Mouse (Mus musculus): ENCODE measurements around the gene Mast3. TPM values are rescaled to one million over a fixed set of nuclear protein-coding genes. Genes with fewer than 3 reads are reported as not detected.

Gene Mast3
- polyA plus RNA-seq, 1 experiment from 2014 or later = 30.8 TPM

DNA sequence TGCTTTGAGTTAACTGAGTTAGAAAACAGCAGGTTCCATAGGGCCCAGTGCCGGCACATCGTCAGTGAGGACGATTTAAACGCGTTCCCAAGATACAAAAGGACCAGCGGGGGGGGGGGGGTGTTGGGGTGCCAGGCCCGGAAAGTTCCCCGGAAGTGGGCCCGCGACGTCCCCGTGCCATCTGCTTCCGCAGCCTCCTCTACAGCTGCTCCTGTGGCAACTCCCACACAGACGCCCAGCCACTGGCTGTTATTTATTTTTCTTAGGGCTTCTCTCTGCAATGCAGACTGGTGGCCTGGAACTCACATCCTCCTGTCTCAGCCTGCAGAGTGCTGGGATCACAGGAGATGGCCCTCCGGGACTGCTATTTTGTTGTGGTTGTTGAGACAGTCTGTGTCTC lies 3.7 kb downstream of the Mast3 start:
- Histone ChIP-seq H3K27me3 (replicated peaks; ENCODE audit: control insufficient read depth, insufficient read depth, low read length) (peaks cover 28% of the 10 kb centered on the region), H3K27ac (ENCODE audit: low read length) (no peak overlapping the region), H3K36me3 (ENCODE audit: control insufficient read depth, insufficient read depth) (no peaks in the 10 kb centered on the region), H3K4me2 (ENCODE audit: low read length) (no peak overlapping the region), H3K4me1 (replicated peaks; ENCODE audit: control insufficient read depth, insufficient read depth, low read length) (peaks cover 37% of the 10 kb centered on the region), H3K9ac (replicated peaks; ENCODE audit: low read depth, low read length) (no peak overlapping the region), H3K9me3 (ENCODE audit: control insufficient read depth, low read length) (no peaks in the 10 kb centered on the region), H3K4me3 (replicated peaks; ENCODE audit: low read length) (no peak overlapping the region)
- WGBS = 33% methylated on average over 15 of the region's 15 CpGs
- no peak for ATAC-seq

- WGBS = 58% methylated on average over 10 of the region's 10 CpGs
- no peak for ATAC-seq
- Histone ChIP-seq H3K9me3 (ENCODE audit: control insufficient read depth, low read length) (no peaks in the 10 kb centered on the region), H3K36me3 (ENCODE audit: control insufficient read depth, insufficient read depth) (no peaks in the 10 kb centered on the region), H3K4me2 (ENCODE audit: low read length) (no peak overlapping the region), H3K27me3 (replicated peaks; ENCODE audit: control insufficient read depth, insufficient read depth, low read length) (peaks cover 28% of the 10 kb centered on the region), H3K9ac (replicated peaks; ENCODE audit: low read depth, low read length) (no peak overlapping the region), H3K4me3 (replicated peaks; ENCODE audit: low read length) (no peak overlapping the region), H3K27ac (ENCODE audit: low read length) (no peak overlapping the region), H3K4me1 (replicated peaks; ENCODE audit: control insufficient read depth, insufficient read depth, low read length) (peaks cover 37% of the 10 kb centered on the region)
These were observed 4.2 kb downstream of the Mast3 start for GRCm38 (mm10) chr8:70800648-70801047.

DNA sequence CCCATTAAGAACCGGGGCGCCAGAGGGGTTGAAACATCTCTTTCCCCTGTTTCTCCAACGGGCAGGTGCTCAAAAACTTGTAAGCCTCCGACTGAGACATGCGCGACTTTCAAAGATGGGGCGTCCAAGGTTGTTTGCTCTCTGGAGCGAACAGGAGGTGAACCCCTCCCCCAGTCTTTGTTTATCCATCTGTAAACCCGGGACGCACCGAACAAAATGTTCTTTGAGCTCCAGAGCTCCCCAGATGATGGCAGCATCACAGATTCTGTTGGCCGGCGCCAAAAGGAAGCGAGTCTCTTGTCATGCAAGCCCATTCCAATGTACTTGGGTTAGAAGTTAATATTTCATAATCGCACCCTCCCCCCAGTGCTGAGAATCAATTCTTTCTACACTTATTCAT lies 6.6 kb downstream of the Mast3 start:
- Histone ChIP-seq H3K27me3 (replicated peaks; ENCODE audit: control insufficient read depth, insufficient read depth, low read length) (peaks cover 18% of the 10 kb centered on the region), H3K9me3 (ENCODE audit: control insufficient read depth, low read length) (no peaks in the 10 kb centered on the region), H3K4me3 (replicated peaks; ENCODE audit: low read length) (peak overlapping the region; percentile 58), H3K4me1 (replicated peaks; ENCODE audit: control insufficient read depth, insufficient read depth, low read length) (peaks cover 24% of the 10 kb centered on the region), H3K36me3 (ENCODE audit: control insufficient read depth, insufficient read depth) (no peaks in the 10 kb centered on the region), H3K27ac (ENCODE audit: low read length) (no peak overlapping the region), H3K9ac (replicated peaks; ENCODE audit: low read depth, low read length) (peak overlapping the region; percentile 75; the same call in 1 of the 2 replicates), H3K4me2 (ENCODE audit: low read length) (peak overlapping the region; percentile 95)
- no peak for ATAC-seq
- WGBS = 12% methylated on average over 15 of the region's 15 CpGs

DNA sequence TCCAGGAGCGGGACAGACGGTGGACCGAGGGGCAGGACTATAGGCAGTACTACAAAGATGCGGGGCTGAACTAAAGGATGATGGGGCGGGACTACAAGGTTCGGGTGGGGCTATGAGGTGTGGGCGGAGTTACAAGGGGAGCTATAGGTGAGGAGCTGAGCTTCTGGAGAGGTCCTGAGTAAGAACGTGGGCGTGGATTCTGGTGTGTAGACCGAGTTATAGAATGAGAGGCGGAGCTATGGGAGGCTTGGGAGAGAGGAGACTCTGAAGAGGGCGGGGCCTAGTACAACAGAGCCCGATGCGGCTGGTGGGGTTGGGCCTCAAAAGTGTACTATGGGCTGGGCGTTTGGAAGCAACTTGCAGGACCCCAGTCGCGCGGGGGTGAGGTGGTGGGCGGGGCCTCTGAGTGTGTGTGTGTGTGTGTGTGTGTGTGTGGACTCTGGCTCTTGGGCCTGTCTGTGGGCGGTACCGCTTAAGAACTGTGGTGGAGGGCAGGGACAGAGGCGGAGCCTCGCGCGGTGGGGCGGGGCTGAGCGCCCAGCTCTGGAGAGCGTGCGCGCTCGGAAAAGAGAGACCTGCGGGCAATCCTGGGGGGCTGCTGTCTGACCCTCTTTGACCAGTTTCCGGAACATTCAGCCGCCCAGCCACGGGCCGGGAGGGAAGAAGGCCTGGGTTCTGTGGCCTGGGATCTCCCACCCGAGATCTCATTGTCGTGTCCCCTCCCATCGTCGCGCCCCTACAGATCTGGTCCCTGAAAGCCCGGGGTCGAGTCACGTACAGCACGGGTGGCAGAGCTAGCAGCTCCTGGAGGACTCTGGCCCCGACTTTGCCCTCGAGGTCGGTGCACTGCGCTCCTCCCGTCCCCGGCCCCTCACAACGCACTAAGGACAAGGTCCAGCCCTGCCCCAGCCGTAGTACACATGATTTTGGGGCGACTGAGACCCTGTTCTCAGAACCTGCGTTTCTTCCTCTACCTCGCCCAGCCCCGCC lies 7.5 kb downstream of the Mast3 start:
- no peaks in the 10 kb centered on the region for H3K36me3 ChIP-seq (ENCODE audit: control insufficient read depth, insufficient read depth)
- peak overlapping the region; percentile 95 for H3K4me2 ChIP-seq (ENCODE audit: low read length)
- H3K9me3 ChIP-seq (ENCODE audit: control insufficient read depth, low read length) = no peaks in the 10 kb centered on the region
- peaks cover 31% of the 10 kb centered on the region for H3K4me1 ChIP-seq (replicated peaks; ENCODE audit: control insufficient read depth, insufficient read depth, low read length)
- H3K4me3 ChIP-seq (replicated peaks; ENCODE audit: low read length) = peak overlapping the region; percentile 58
- H3K9ac ChIP-seq (replicated peaks; ENCODE audit: low read depth, low read length) = peak overlapping the region; percentile 75
- H3K27ac ChIP-seq (ENCODE audit: low read length) = peak overlapping the region; percentile 42
- under 1% methylated on average over 52 of the region's 57 CpGs for WGBS
- ATAC-seq = peak; percentile 83
- H3K27me3 ChIP-seq (replicated peaks; ENCODE audit: control insufficient read depth, insufficient read depth, low read length) = peaks cover 14% of the 10 kb centered on the region

DNA sequence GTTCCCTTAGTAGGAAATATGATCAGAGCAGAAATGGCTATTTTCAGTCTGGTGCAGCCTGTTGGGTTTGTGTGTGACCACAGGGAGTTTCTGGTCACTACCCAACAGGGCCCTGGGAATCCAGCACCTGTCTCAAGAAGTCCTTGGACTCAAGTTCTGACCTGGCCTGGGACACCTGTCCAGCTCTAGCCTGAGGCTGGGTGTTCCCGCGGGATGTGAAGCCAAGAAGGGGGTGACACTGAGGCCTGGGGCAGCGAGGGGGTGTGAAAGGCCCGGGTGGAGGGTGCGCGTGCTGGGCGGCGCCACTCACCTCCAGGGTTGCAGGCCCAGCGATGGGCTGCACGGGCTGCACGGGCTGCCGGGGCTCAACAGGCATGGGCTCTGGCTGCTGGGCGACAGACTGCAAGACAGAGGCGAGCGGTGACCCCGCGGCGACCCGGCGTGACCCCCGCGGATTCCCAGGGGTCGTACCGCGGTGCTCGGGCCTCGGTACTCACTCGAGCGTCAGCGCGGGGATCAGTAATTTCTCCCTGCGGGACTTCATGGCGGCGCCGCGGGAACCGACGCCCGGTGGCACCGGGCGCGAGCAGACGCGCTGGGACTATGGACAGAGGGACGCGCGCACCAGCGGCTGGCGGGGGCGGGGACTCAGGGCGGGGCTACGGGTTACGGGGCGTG lies 8.3 kb downstream of the Mast3 start:
- peaks cover 14% of the 10 kb centered on the region for H3K27me3 ChIP-seq (replicated peaks; ENCODE audit: control insufficient read depth, insufficient read depth, low read length)
- ATAC-seq = peak; percentile 0; the same call in 1 of the 2 replicates
- H3K9ac ChIP-seq (replicated peaks; ENCODE audit: low read depth, low read length) = peak overlapping the region; percentile 75
- H3K9me3 ChIP-seq (ENCODE audit: control insufficient read depth, low read length) = no peaks in the 10 kb centered on the region
- peak overlapping the region; percentile 11; the same call in 1 of the 2 replicates for H3K27ac ChIP-seq (ENCODE audit: low read length)
- H3K4me2 ChIP-seq (ENCODE audit: low read length) = peak overlapping the region; percentile 95
- peaks cover 37% of the 10 kb centered on the region for H3K4me1 ChIP-seq (replicated peaks; ENCODE audit: control insufficient read depth, insufficient read depth, low read length)
- WGBS = 3% methylated on average over 53 of the region's 54 CpGs
- peak overlapping the region; percentile 58 for H3K4me3 ChIP-seq (replicated peaks; ENCODE audit: low read length)
- no peaks in the 10 kb centered on the region for H3K36me3 ChIP-seq (ENCODE audit: control insufficient read depth, insufficient read depth)

DNA sequence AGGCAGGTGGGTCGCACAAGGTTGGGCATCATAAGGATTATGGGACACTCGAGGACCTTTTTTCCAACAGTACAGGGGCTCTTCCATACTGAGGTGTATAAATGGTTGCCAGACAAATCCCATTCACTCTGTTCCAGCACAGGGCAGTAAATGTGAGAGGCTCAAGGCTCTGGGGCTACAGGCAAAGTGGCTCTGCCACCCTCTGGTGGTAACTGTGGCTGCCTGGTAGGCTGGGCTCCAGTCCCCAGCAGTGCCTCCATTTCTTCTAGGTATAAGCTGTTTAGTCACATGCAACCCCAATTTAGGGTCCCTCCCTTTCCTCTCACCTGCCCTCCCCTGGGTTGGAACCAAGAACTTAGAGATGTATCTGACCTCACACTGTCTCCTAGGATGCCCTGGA lies 9.5 kb downstream of the Mast3 start:
- Histone ChIP-seq H3K4me1 (replicated peaks; ENCODE audit: control insufficient read depth, insufficient read depth, low read length) (peaks cover 38% of the 10 kb centered on the region), H3K9ac (replicated peaks; ENCODE audit: low read depth, low read length) (no peak overlapping the region), H3K27me3 (replicated peaks; ENCODE audit: control insufficient read depth, insufficient read depth, low read length) (peaks cover 14% of the 10 kb centered on the region), H3K4me2 (ENCODE audit: low read length) (no peak overlapping the region), H3K27ac (ENCODE audit: low read length) (no peak overlapping the region), H3K36me3 (ENCODE audit: control insufficient read depth, insufficient read depth) (no peaks in the 10 kb centered on the region), H3K9me3 (ENCODE audit: control insufficient read depth, low read length) (no peaks in the 10 kb centered on the region), H3K4me3 (replicated peaks; ENCODE audit: low read length) (no peak overlapping the region)
- 88% methylated on average over 2 of the region's 2 CpGs for WGBS
- ATAC-seq = no peak

DNA sequence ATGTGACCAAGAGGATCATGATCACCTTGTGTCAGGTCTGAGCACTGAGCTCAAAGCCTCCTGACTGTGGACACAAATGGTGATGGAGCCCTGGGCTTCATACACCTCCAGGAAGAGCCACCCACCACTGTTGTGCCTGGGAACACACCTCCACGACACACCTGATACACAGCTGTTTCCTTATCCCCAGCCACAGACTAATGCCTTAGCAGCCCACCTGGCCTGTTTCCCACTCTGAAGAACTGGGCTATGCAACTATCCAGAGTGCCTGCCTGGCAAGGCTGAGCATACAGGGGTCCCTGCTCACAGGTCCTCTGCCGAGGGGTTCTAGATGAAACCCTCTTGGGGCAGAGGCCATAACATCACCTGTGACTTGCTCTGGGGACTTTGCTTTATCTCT lies 10.6 kb downstream of the Mast3 start:
- H3K27me3 ChIP-seq (replicated peaks; ENCODE audit: control insufficient read depth, insufficient read depth, low read length) = peaks cover 7% of the 10 kb centered on the region

GRCm38 (mm10) chr8:70792700-70793099 lies 12.2 kb downstream of the Mast3 start:
- H3K27me3 ChIP-seq (replicated peaks; ENCODE audit: control insufficient read depth, insufficient read depth, low read length) = no peaks in the 10 kb centered on the region
- peak overlapping the region; percentile 77 for H3K4me2 ChIP-seq (ENCODE audit: low read length)
- peak overlapping the region; percentile 81 for H3K9ac ChIP-seq (replicated peaks; ENCODE audit: low read depth, low read length)
- peak overlapping the region; percentile 91 for H3K27ac ChIP-seq (ENCODE audit: low read length)
- H3K4me3 ChIP-seq (replicated peaks; ENCODE audit: low read length) = peak overlapping the region; percentile 61
- no peaks in the 10 kb centered on the region for H3K36me3 ChIP-seq (ENCODE audit: control insufficient read depth, insufficient read depth)
- peaks cover 29% of the 10 kb centered on the region for H3K4me1 ChIP-seq (replicated peaks; ENCODE audit: control insufficient read depth, insufficient read depth, low read length)
- ATAC-seq = no peak
- no peaks in the 10 kb centered on the region for H3K9me3 ChIP-seq (ENCODE audit: control insufficient read depth, low read length)
- WGBS = under 1% methylated on average over 20 of the region's 20 CpGs

More for the DNA sequence above, 10.6 kb downstream of the Mast3 start:
- Histone ChIP-seq H3K4me2 (ENCODE audit: low read length) (no peak overlapping the region), H3K9me3 (ENCODE audit: control insufficient read depth, low read length) (no peaks in the 10 kb centered on the region), H3K27ac (ENCODE audit: low read length) (no peak overlapping the region), H3K4me1 (replicated peaks; ENCODE audit: control insufficient read depth, insufficient read depth, low read length) (peaks cover 38% of the 10 kb centered on the region), H3K36me3 (ENCODE audit: control insufficient read depth, insufficient read depth) (no peaks in the 10 kb centered on the region), H3K4me3 (replicated peaks; ENCODE audit: low read length) (no peak overlapping the region), H3K9ac (replicated peaks; ENCODE audit: low read depth, low read length) (no peak overlapping the region)
- 88% methylated on average over 2 of the region's 2 CpGs for WGBS
- no peak for ATAC-seq
